Mouse (Mus musculus): ENCODE data around the gene Kank1. TPM values are rescaled to one million over a fixed set of nuclear protein-coding genes. Genes with fewer than 3 reads are reported as not detected.

Kank1 gene
- 14.5 and 23.0 TPM in 2 replicates for polyA plus RNA-seq (2014; fragmentation: Nextera tagmentation; extraction: Ambion mirVana)

GRCm38 (mm10) chr19:25236596-25237491 is at the start of gene Kank1:
Gene Kank1 (plus strand): TSS chr19:25236975.
- no peaks in the 10 kb centered on the region for H3K9me3 ChIP-seq (ENCODE audit: control insufficient read depth, low read length)
- H3K4me1 ChIP-seq (ENCODE audit: control insufficient read depth, insufficient read depth, low read length): no peaks in the 10 kb centered on the region
- under 1% methylated on average over 76 of the region's 76 CpGs for WGBS
- H3K27me3 ChIP-seq (ENCODE audit: control insufficient read depth, insufficient read depth, low read length): peaks cover 12% of the 10 kb centered on the region
- ATAC-seq (ENCODE audit: low FRiP score, low TSS enrichment): peak; percentile 90
- H3K4me2 ChIP-seq (replicated peaks; ENCODE audit: low read depth, low read length): peak within 1 kb of the TSS; percentile 91
- H3K4me3 ChIP-seq (ENCODE audit: low read length): peak within 1 kb of the TSS; percentile 75
- no peaks in the 10 kb centered on the region for H3K36me3 ChIP-seq (ENCODE audit: control insufficient read depth, insufficient read depth, low read length)
- peak within 1 kb of the TSS; percentile 80 for H3K27ac ChIP-seq (ENCODE audit: low read depth, low read length)
- H3K9ac ChIP-seq (ENCODE audit: low read depth, low read length): peak within 1 kb of the TSS; percentile 66

- no peak overlapping the region for H3K4me2 ChIP-seq (replicated peaks; ENCODE audit: low read depth, low read length)
- no peaks in the 10 kb centered on the region for H3K27me3 ChIP-seq (ENCODE audit: control insufficient read depth, insufficient read depth, low read length)
- no peak overlapping the region for H3K9ac ChIP-seq (ENCODE audit: low read depth, low read length)
- peaks cover 25% of the 10 kb centered on the region; the same call in 1 of the 2 replicates for H3K4me1 ChIP-seq (ENCODE audit: control insufficient read depth, insufficient read depth, low read length)
- no peaks in the 10 kb centered on the region for H3K9me3 ChIP-seq (ENCODE audit: control insufficient read depth, low read length)
- H3K4me3 ChIP-seq (ENCODE audit: low read length): no peak overlapping the region
- no peaks in the 10 kb centered on the region for H3K36me3 ChIP-seq (ENCODE audit: control insufficient read depth, insufficient read depth, low read length)
- WGBS: 57% methylated on average over 18 of the region's 18 CpGs
- ATAC-seq (ENCODE audit: low FRiP score, low TSS enrichment): peak; percentile 22; the same call in 1 of the 2 replicates
- no peak overlapping the region for H3K27ac ChIP-seq (ENCODE audit: low read depth, low read length)
These were observed 49.1 kb upstream of the Kank1 start for GRCm38 (mm10) chr19:25187681-25188080.

GRCm38 (mm10) chr19:25193751-25194150 is 43.0 kb upstream of the Kank1 start:
- H3K4me2 ChIP-seq (replicated peaks; ENCODE audit: low read depth, low read length): no peak overlapping the region
- H3K27ac ChIP-seq (ENCODE audit: low read depth, low read length): no peak overlapping the region
- no peaks in the 10 kb centered on the region for H3K36me3 ChIP-seq (ENCODE audit: control insufficient read depth, insufficient read depth, low read length)
- ATAC-seq (ENCODE audit: low FRiP score, low TSS enrichment): no peak
- no peak overlapping the region for H3K4me3 ChIP-seq (ENCODE audit: low read length)
- no peak overlapping the region for H3K9ac ChIP-seq (ENCODE audit: low read depth, low read length)
- H3K9me3 ChIP-seq (ENCODE audit: control insufficient read depth, low read length): no peaks in the 10 kb centered on the region
- H3K4me1 ChIP-seq (ENCODE audit: control insufficient read depth, insufficient read depth, low read length): no peaks in the 10 kb centered on the region
- no peaks in the 10 kb centered on the region for H3K27me3 ChIP-seq (ENCODE audit: control insufficient read depth, insufficient read depth, low read length)
- 94% methylated on average over 9 of the region's 9 CpGs for WGBS

GRCm38 (mm10) chr19:25200081-25200860 is 36.5 kb upstream of the Kank1 start:
- no peaks in the 10 kb centered on the region for H3K27me3 ChIP-seq (ENCODE audit: control insufficient read depth, insufficient read depth, low read length)
- H3K27ac ChIP-seq (ENCODE audit: low read depth, low read length): peak overlapping the region; percentile 60
- no peaks in the 10 kb centered on the region for H3K9me3 ChIP-seq (ENCODE audit: control insufficient read depth, low read length)
- WGBS: 63% methylated on average over 13 of the region's 13 CpGs
- no peaks in the 10 kb centered on the region for H3K36me3 ChIP-seq (ENCODE audit: control insufficient read depth, insufficient read depth, low read length)
- H3K4me3 ChIP-seq (ENCODE audit: low read length): no peak overlapping the region
- peak; percentile 82 for ATAC-seq (ENCODE audit: low FRiP score, low TSS enrichment)
- no peak overlapping the region for H3K4me2 ChIP-seq (replicated peaks; ENCODE audit: low read depth, low read length)
- H3K9ac ChIP-seq (ENCODE audit: low read depth, low read length): no peak overlapping the region
- H3K4me1 ChIP-seq (ENCODE audit: control insufficient read depth, insufficient read depth, low read length): peaks cover 15% of the 10 kb centered on the region; the same call in 1 of the 2 replicates

DNA sequence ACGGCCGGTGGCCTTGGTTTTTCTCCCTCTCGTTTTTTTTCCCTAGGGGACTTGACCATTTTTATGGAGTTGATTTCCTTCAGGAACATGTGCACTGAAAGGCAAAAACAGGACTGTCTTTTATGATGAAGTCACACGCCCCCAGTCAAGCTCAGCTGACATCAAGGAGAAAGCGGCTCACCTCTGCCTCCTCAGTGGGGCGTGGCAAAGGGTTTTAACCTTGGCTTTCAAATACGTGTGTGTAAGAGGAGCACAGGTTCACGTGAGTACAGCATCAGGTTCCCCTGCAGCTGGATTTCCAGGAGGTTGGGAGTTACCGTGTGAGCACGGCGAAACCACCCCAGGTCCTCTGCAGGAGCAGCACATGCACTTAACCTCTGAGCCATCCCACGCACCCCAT is 33.7 kb upstream of the Kank1 start:
- WGBS: 34% methylated on average over 12 of the region's 12 CpGs
- Histone ChIP-seq H3K4me1 (ENCODE audit: control insufficient read depth, insufficient read depth, low read length) (peaks cover 22% of the 10 kb centered on the region), H3K27me3 (ENCODE audit: control insufficient read depth, insufficient read depth, low read length) (no peaks in the 10 kb centered on the region), H3K9me3 (ENCODE audit: control insufficient read depth, low read length) (no peaks in the 10 kb centered on the region), H3K4me3 (ENCODE audit: low read length) (no peak overlapping the region), H3K9ac (ENCODE audit: low read depth, low read length) (no peak overlapping the region), H3K4me2 (replicated peaks; ENCODE audit: low read depth, low read length) (no peak overlapping the region), H3K27ac (ENCODE audit: low read depth, low read length) (no peak overlapping the region), H3K36me3 (ENCODE audit: control insufficient read depth, insufficient read depth, low read length) (no peaks in the 10 kb centered on the region)
- ATAC-seq (ENCODE audit: low FRiP score, low TSS enrichment): no peak

DNA sequence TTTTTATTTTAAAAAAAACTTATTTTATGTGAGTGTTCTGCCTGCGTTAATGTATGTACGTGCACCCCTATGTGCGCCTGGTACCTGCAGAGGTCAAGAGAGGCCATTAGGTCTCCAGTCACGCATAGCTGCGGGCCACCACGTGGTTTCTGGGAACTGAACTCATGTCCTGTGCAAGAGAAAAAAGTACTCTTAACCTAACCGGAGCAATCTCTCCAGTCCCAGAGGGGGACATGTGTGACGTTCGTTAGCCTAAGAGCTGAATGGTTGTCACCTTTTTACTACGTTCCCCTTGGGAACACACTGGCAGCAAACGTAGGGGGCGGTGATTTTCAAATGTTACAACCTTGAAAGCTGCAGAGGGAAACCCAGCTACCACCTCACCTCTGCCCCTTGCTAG is 29.8 kb upstream of the Kank1 start:
- no peak overlapping the region for H3K27ac ChIP-seq (ENCODE audit: low read depth, low read length)
- no peaks in the 10 kb centered on the region for H3K36me3 ChIP-seq (ENCODE audit: control insufficient read depth, insufficient read depth, low read length)
- no peak for ATAC-seq (ENCODE audit: low FRiP score, low TSS enrichment)
- H3K9me3 ChIP-seq (ENCODE audit: control insufficient read depth, low read length): no peaks in the 10 kb centered on the region
- H3K4me3 ChIP-seq (ENCODE audit: low read length): no peak overlapping the region
- no peaks in the 10 kb centered on the region for H3K27me3 ChIP-seq (ENCODE audit: control insufficient read depth, insufficient read depth, low read length)
- WGBS: 52% methylated on average over 12 of the region's 12 CpGs
- H3K9ac ChIP-seq (ENCODE audit: low read depth, low read length): no peak overlapping the region
- H3K4me1 ChIP-seq (ENCODE audit: control insufficient read depth, insufficient read depth, low read length): peaks cover 17% of the 10 kb centered on the region
- H3K4me2 ChIP-seq (replicated peaks; ENCODE audit: low read depth, low read length): no peak overlapping the region

DNA sequence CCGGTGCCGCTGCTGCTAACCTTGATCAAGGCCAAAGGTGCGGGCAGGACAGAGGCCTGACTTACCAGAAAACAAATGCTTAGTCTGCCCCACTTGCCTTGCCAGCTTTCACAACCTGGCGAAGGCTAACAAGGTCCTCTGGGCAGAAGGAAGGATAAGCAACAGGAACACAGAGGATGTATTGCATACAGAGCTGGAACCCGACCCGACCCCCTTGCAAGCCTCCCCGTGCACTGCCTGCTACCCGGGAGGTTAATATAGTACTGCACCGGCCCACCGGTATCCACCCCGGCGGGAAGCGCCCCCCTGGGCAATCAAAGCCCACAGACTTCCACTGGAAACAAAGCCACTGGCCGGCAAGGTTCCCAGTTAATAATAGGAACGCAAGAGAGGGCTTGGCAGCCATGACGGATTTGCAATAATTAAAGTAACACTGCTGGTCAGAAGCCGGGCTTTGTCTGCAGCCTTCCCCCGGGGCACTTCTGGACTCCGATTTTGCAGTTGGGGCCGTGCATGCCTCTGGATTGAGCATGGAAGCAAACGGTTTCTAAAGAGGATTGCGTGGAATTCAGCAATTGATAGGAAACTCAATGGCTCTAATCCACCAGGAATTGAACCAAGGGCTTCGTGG is 28.9 kb upstream of the Kank1 start:
- peak overlapping the region; percentile 31; the same call in 1 of the 2 replicates for H3K9ac ChIP-seq (ENCODE audit: low read depth, low read length)

DNA sequence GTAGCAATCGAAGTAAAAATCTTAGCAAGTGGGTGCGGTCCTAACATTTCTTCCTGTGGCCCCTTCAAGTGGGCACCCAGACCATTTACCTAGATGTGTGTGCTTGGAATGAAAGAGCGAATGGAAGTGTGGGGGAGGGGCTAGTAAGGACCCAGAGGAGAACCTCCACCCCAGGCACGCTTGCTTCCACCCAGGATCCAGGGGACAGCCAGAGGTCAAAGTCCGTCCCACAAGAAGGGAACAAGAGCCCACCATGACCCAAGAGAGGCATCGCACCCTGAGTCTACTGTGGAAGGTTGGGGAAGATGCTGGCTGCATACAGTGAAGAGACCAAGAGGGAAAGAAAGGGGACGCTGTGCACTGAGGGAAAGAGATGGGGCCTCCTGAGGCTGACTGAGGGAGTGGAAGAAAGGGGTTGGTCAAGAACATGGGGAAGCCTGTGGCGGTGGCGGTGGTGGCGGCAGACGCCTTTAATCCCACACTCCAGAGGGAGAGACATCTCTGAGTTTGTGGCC is 28.1 kb upstream of the Kank1 start:
- peaks cover 17% of the 10 kb centered on the region for H3K4me1 ChIP-seq (ENCODE audit: control insufficient read depth, insufficient read depth, low read length)
- H3K36me3 ChIP-seq (ENCODE audit: control insufficient read depth, insufficient read depth, low read length): no peaks in the 10 kb centered on the region
- no peak for ATAC-seq (ENCODE audit: low FRiP score, low TSS enrichment)
- H3K9me3 ChIP-seq (ENCODE audit: control insufficient read depth, low read length): no peaks in the 10 kb centered on the region; the same call in 1 of the 2 replicates
- no peak overlapping the region for H3K4me2 ChIP-seq (replicated peaks; ENCODE audit: low read depth, low read length)
- no peaks in the 10 kb centered on the region for H3K27me3 ChIP-seq (ENCODE audit: control insufficient read depth, insufficient read depth, low read length)
- H3K9ac ChIP-seq (ENCODE audit: low read depth, low read length): no peak overlapping the region
- no peak overlapping the region for H3K4me3 ChIP-seq (ENCODE audit: low read length)
- WGBS: 79% methylated on average over 11 of the region's 11 CpGs
- H3K27ac ChIP-seq (ENCODE audit: low read depth, low read length): no peak overlapping the region; the same call in 1 of the 2 replicates

More for the DNA sequence above, 28.9 kb upstream of the Kank1 start:
- Histone ChIP-seq H3K4me1 (ENCODE audit: control insufficient read depth, insufficient read depth, low read length) (peaks cover 17% of the 10 kb centered on the region), H3K4me2 (replicated peaks; ENCODE audit: low read depth, low read length) (peak overlapping the region; percentile 36), H3K36me3 (ENCODE audit: control insufficient read depth, insufficient read depth, low read length) (no peaks in the 10 kb centered on the region), H3K9me3 (ENCODE audit: control insufficient read depth, low read length) (no peaks in the 10 kb centered on the region), H3K27ac (ENCODE audit: low read depth, low read length) (peak overlapping the region; percentile 7; the same call in 1 of the 2 replicates), H3K27me3 (ENCODE audit: control insufficient read depth, insufficient read depth, low read length) (no peaks in the 10 kb centered on the region), H3K4me3 (ENCODE audit: low read length) (no peak overlapping the region)
- peak; percentile 50; the same call in 1 of the 2 replicates for ATAC-seq (ENCODE audit: low FRiP score, low TSS enrichment)
- WGBS: 14% methylated on average over 23 of the region's 23 CpGs
